Mouse (Mus musculus) common myeloid progenitor, adult 5-6 weeks (primary cell): Measurements from ENCODE around the gene Wfdc6a. TPM values are rescaled to one million over a fixed set of nuclear protein-coding genes. Genes with fewer than 3 reads are reported as not detected.
A peak's percentile ranks its signal among the peaks of the same experiment; 100 is the strongest.
"Not testable (repeated sequence)": the region's sequence is repeated elsewhere in the genome, so short reads cannot be mapped to it uniquely, and the experiment has no call there.

Source experiments
- ATAC-seq: replicated peaks from 2 replicates; pipeline ENCODE4 v1.8.0; 2016; ENCODE audit warnings: low read depth, mild to moderate bottlenecking, moderate TSS enrichment, inconsistent platforms; ENCODE audit not compliant: poor library complexity, severe bottlenecking
- total RNA-seq: library from RNA; stranded (forward); fragments of 200-1000, 187-1606 nt; gene quantifications from 2 replicates; pipeline ENCODE4 v1.2.3, GENCODE M21; 2017

Gene Wfdc6a
- total RNA-seq, result not detected in 2 replicates

GRCm38 (mm10) chr2:164585025-164585725, at the start of gene Wfdc6a:
TSS of gene Wfdc6a (minus strand) at chr2:164585447.
- not testable (repeated sequence) for ATAC-seq

- ATAC-seq, result no peak
Observed at GRCm38 (mm10) chr2:164621775-164622174, 36.5 kb upstream of the Wfdc6a start.

- no peak for ATAC-seq
Observed at GRCm38 (mm10) chr2:164619050-164619449, 33.8 kb upstream of the Wfdc6a start.

GRCm38 (mm10) chr2:164615386-164615785, 30.1 kb upstream of the Wfdc6a start:
- ATAC-seq, result no peak

- not testable (repeated sequence) for ATAC-seq
Observed at GRCm38 (mm10) chr2:164613471-164613870, 28.2 kb upstream of the Wfdc6a start, which contains the start of the genes Wfdc6b and Wfdc8. TSS of gene Wfdc6b (plus strand) at chr2:164613522. TSS of gene Wfdc8 (minus strand) at chr2:164613626.

GRCm38 (mm10) chr2:164608781-164609180, 23.5 kb upstream of the Wfdc6a start:
- no peak for ATAC-seq

GRCm38 (mm10) chr2:164604411-164604810, 19.2 kb upstream of the Wfdc6a start:
- no peak for ATAC-seq

- ATAC-seq, result no peak
Observed at GRCm38 (mm10) chr2:164603482-164603881, 18.2 kb upstream of the Wfdc6a start.

- no peak for ATAC-seq
Observed at GRCm38 (mm10) chr2:164600179-164600578, 14.9 kb upstream of the Wfdc6a start.

GRCm38 (mm10) chr2:164593494-164593893, 8.2 kb upstream of the Wfdc6a start, which contains the start of gene Eppin:
TSS of gene Eppin (minus strand) at chr2:164593594.
- no peak for ATAC-seq

GRCm38 (mm10) chr2:164592014-164592413, 6.8 kb upstream of the Wfdc6a start:
- peak; percentile 81 for ATAC-seq

- ATAC-seq, result not testable (repeated sequence)
Observed at GRCm38 (mm10) chr2:164573359-164573758, 11.9 kb downstream of the Wfdc6a start, which contains the start of gene Spint3. TSS of gene Spint3 (minus strand) at chr2:164573459.

GRCm38 (mm10) chr2:164567460-164567859, 17.8 kb downstream of the Wfdc6a start:
- no peak for ATAC-seq

- no peak for ATAC-seq
Observed at GRCm38 (mm10) chr2:164566997-164567396, 18.2 kb downstream of the Wfdc6a start.

- no peak for ATAC-seq
Observed at GRCm38 (mm10) chr2:164564346-164564745, 20.9 kb downstream of the Wfdc6a start.

- ATAC-seq, result peak; percentile 65
Observed at GRCm38 (mm10) chr2:164563339-164564038, 21.8 kb downstream of the Wfdc6a start.

- no peak for ATAC-seq
Observed at GRCm38 (mm10) chr2:164562391-164563188, 22.7 kb downstream of the Wfdc6a start, which contains the start of gene Wfdc2. TSS of gene Wfdc2 (plus strand) at chr2:164562413.

GRCm38 (mm10) chr2:164560106-164560505, 25.1 kb downstream of the Wfdc6a start:
- ATAC-seq, result no peak

- ATAC-seq, result peak; percentile 39
Observed at GRCm38 (mm10) chr2:164558991-164559645, 26.1 kb downstream of the Wfdc6a start.

GRCm38 (mm10) chr2:164558426-164558825, 26.8 kb downstream of the Wfdc6a start:
- no peak for ATAC-seq
